Mouse (Mus musculus) heart, postnatal 14 days (tissue): Measurements from ENCODE around the gene Ddx49. TPM values are rescaled to one million over a fixed set of nuclear protein-coding genes. Genes with fewer than 3 reads are reported as not detected.

ENCODE experiments used
- DNase-seq, 2 experiments: peaks; one replicate each; pipeline ENCODE4 v3.0.0; 2021 to 2022
- intact Hi-C: fragments of 180-260 bp; cut with DNase I; formaldehyde crosslinking; loops from one replicate; pipeline ENCODE4 v1.15.1; 2025
- total RNA-seq, 2 experiments: library from RNA; stranded (reverse); gene quantifications; 2 replicates each; pipeline ENCODE4 v1.2.3; 2021

Ddx49 gene
- total RNA-seq, 2 experiments from 2014 or later, result 28.9 to 29.0 TPM

- DNase-seq, result peak in 1 of 2 experiments; percentile 25
- intact Hi-C loops, result no loop called here
These were observed 29.3 kb downstream of the Ddx49 start for GRCm38 (mm10) chr8:70272949-70273348.

GRCm38 (mm10) chr8:70268799-70269565, 33.3 kb downstream of the Ddx49 start:
- peak in 1 of 2 experiments; percentile 47 for DNase-seq
- intact Hi-C loops, result no loop called here

GRCm38 (mm10) chr8:70268311-70268710, 34.0 kb downstream of the Ddx49 start:
- DNase-seq, result no peak
- intact Hi-C loops, result no loop called here

GRCm38 (mm10) chr8:70267674-70268073, 34.6 kb downstream of the Ddx49 start:
- intact Hi-C loops, result no loop called here
- DNase-seq, result no peak

GRCm38 (mm10) chr8:70259043-70259442, 43.2 kb downstream of the Ddx49 start:
- no peak for DNase-seq
- intact Hi-C loops, result no loop called here

GRCm38 (mm10) chr8:70258600-70258999, 43.7 kb downstream of the Ddx49 start:
- peak in 1 of 2 experiments; percentile 37 for DNase-seq
- intact Hi-C loops, result no loop called here

- intact Hi-C loops, result no loop called here
- no peak for DNase-seq
These were observed 44.8 kb downstream of the Ddx49 start for GRCm38 (mm10) chr8:70257456-70257855.

- intact Hi-C loops, result no loop called here
- DNase-seq, result no peak
These were observed 47.7 kb downstream of the Ddx49 start for GRCm38 (mm10) chr8:70254628-70255027.

GRCm38 (mm10) chr8:70247841-70248240, 54.4 kb downstream of the Ddx49 start:
- no peak for DNase-seq
- intact Hi-C loops, result no loop called here

- no peak for DNase-seq
- intact Hi-C loops, result no loop called here
These were observed 55.7 kb downstream of the Ddx49 start for GRCm38 (mm10) chr8:70246622-70247021.

Other genes with a start within 250 kb of the Ddx49 start
- gene Tm6sf2, start 229.6 kb downstream of the Ddx49 start, total RNA-seq, result 1 to 10 TPM in 1 of 2 experiments, under 1 TPM in 1; 0.46 to 1.5 TPM
- not detected for gene Hapln4, start 219.0 kb downstream of the Ddx49 start, total RNA-seq
- gene Ncan, start 181.6 kb downstream of the Ddx49 start, total RNA-seq, result under 1 TPM; 0.02 to 0.07 TPM
- gene Nr2c2ap, start 171.2 kb downstream of the Ddx49 start, total RNA-seq, result 1 to 10 TPM; 7.4 to 7.9 TPM
- gene Rfxank, start 163.3 kb downstream of the Ddx49 start, total RNA-seq, result 10 to 100 TPM; 17.7 to 20.1 TPM
- 10 to 100 TPM; 25.8 to 31.3 TPM for gene Borcs8, start 163.0 kb downstream of the Ddx49 start, total RNA-seq
- under 1 TPM in 1 of 2 experiments, not detected in 1; 0.37 TPM for gene Mef2b, start 162.8 kb downstream of the Ddx49 start, total RNA-seq
- 10 to 100 TPM; 91.7 to 99.4 TPM for gene Tmem161a, start 130.1 kb downstream of the Ddx49 start, total RNA-seq
- gene Slc25a42, start 90.2 kb downstream of the Ddx49 start, total RNA-seq, result 10 to 100 TPM; 46.4 to 55.4 TPM
- 10 to 100 TPM; 40.2 to 44.7 TPM for gene Sugp2, start 68.3 kb downstream of the Ddx49 start, total RNA-seq
- gene Armc6, start 68.0 kb downstream of the Ddx49 start, total RNA-seq, result 1 to 10 TPM; 6.6 to 9.7 TPM
- gene Homer3, start 19.7 kb downstream of the Ddx49 start, total RNA-seq, result 10 to 100 TPM; 16.6 to 18.0 TPM
- 100 to 1,000 TPM; 160 to 164 TPM for gene Cope, start within 50 bp of the Ddx49 start, total RNA-seq
- gene Cers1, start 13.3 kb upstream of the Ddx49 start, total RNA-seq, result under 1 TPM; 0.56 to 0.72 TPM
- gene Gdf1, start 27.3 kb upstream of the Ddx49 start, total RNA-seq, result not detected
- 10 to 100 TPM; 41.3 to 44.0 TPM for gene Upf1, start 50.8 kb upstream of the Ddx49 start, total RNA-seq
- gene Comp, start 71.1 kb upstream of the Ddx49 start, total RNA-seq, result 1 to 10 TPM; 2.4 to 3.8 TPM
- 1 to 10 TPM; 7.7 to 9.5 TPM for gene Crtc1, start 137.1 kb upstream of the Ddx49 start, total RNA-seq
- gene Klhl26, start 174.5 kb upstream of the Ddx49 start, total RNA-seq, result 1 to 10 TPM; 5.5 to 6.9 TPM
- gene Tmem59l, start 184.9 kb upstream of the Ddx49 start, total RNA-seq, result not detected
- gene Crlf1, start 190.7 kb upstream of the Ddx49 start, total RNA-seq, result under 1 TPM; 0.22 to 0.29 TPM
- 100 to 1,000 TPM; 105 TPM for gene Rex1bd, start 204.3 kb upstream of the Ddx49 start, total RNA-seq
- gene Uba52, start 208.3 kb upstream of the Ddx49 start, total RNA-seq, result 1,000 to 10,000 TPM; 1,458 to 1,541 TPM
- gene Fkbp8, start 225.2 kb upstream of the Ddx49 start, total RNA-seq, result 100 to 1,000 TPM; 150 to 163 TPM
- gene Kxd1, start 225.5 kb upstream of the Ddx49 start, total RNA-seq, result 10 to 100 TPM; 75.3 to 76.6 TPM
- gene Ell, start 237.0 kb upstream of the Ddx49 start, total RNA-seq, result 10 to 100 TPM; 15.5 to 16.5 TPM